Mouse (Mus musculus) left cerebral cortex, adult 18-20 months (tissue): ENCODE data around the gene Ywhab. TPM values are rescaled to one million over a fixed set of nuclear protein-coding genes. Genes with fewer than 3 reads are reported as not detected.

Source experiments
- DNase-seq, 2 experiments: peaks; one replicate each; pipeline ENCODE4 v3.0.0; 2021 to 2022; ENCODE audit warnings: low spot score in 2 of 2, mixed read lengths in 1 of 2
- total RNA-seq, 2 experiments: library from RNA; stranded (reverse); gene quantifications; 2 replicates each; pipeline ENCODE4 v1.2.3; 2021

Ywhab gene
- total RNA-seq, 2 experiments from 2014 or later, result 469 to 487 TPM

DNA sequence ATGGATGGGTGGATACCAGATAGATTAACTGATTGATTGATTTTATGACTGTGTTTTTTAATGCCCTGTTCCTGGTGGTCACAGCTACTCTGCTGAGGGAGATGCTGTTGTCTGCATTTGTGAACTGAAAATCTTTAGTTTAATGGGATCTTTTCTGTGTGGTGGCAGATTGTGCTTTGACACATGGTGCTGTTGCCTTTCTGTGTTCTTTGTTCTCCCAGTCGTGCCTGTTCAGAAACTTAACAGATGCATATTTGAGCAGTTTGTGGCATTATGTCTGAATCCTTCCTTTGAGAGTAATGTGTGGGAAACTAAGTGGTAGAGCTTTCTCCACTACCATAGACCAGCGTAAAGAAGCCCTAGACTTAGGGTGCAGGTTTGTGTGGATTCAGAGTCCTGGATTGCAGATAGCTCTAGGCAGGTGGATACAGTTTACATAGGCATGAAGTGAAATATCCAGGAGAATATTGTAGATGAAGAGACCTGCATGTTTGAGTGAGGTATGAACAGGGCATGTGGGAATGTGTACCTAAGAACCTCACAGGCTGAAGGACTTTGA, 13.3 kb downstream of the Ywhab start:
- DNase-seq, result no peak

GRCm38 (mm10) chr2:164009227-164009626, 14.5 kb downstream of the Ywhab start:
- DNase-seq, result no peak

DNA sequence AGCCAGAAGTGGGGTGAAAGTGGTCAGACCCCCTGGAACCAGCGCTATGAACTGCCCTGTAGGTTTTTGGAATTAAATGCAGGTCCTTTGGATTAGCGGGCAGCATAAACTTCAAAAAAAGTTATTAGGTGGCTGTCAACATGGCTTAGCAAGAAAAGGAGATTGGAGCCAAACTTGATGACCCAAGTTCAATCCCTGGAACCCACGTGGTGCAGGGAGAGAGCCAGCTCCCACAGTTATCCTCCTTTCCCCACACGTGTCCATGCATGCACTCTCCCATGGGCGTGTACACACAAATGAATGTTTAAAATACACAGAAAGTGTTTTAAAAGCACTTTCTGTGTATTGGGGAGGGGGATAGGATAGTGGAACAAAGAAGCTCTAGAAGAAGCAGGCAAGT, 15.7 kb downstream of the Ywhab start:
- DNase-seq, result no peak

GRCm38 (mm10) chr2:164010944-164011343, 16.2 kb downstream of the Ywhab start:
- no peak for DNase-seq

DNA sequence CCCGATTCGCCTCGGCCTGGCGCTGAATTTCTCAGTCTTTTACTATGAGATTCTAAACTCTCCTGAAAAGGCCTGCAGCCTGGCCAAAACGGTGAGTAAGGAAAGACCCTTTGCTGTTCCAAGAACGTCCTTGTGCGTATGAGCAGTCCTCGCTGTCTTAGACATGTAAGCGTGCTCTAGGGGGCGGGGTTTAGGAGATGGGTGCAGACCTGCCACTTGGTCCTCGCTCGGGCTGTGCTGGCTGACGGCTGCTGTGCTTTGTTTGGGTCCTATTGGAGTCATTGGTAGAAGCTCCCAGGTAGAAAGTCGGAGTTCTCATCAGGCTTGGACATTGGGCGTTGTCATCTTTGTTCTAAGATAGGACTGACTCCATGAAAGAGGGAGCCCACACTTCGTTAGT, 20.5 kb downstream of the Ywhab start:
- no peak for DNase-seq

- no peak for DNase-seq
These were observed 24.1 kb downstream of the Ywhab start for GRCm38 (mm10) chr2:164018910-164019309.

- DNase-seq, result no peak
These were observed 25.2 kb downstream of the Ywhab start for GRCm38 (mm10) chr2:164019943-164020342.

DNA sequence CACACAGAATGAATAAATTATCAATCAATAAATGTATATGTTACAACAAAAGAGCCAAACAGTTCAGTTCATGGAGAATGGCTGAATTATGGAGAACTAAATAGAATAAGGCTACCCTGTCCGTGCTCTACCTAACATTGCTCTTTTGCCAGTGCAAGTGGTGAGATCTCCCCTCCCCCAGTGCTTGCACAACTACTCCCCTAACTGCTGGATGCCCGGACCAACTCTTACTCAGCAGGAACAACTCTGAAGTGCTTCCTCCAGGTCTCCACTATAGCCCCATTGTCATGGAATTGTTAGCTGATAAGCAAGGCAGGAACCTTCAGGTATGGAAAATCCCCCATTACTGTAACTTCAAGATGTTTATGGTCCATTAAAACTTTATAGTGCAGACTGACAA, 27.3 kb downstream of the Ywhab start:
- no peak for DNase-seq

DNA sequence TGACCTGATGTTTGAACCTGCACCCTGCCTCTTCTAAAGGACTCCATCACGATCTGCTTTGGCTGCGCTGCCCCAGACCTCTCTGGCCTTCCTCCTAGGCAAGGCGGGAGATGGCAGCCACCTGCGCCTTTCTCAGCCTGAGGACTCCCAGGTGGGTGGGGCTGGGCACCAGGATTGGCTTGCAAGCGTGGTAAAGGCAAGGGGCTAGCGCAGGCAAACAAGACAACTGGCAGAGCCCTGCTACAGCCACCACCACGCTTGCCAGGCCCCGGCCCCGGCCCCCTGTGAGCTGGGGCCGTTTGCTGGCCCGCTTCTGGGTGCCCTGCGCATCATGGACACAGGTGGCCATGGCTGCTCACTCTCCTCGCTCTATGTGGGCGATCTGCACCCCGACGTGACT, 30.4 kb downstream of the Ywhab start, which contains the start of gene Pabpc1l:
TSS of gene Pabpc1l (plus strand) at position 301 of the 400 bp plus-strand sequence.
- no peak for DNase-seq

- no peak for DNase-seq
These were observed 36.4 kb downstream of the Ywhab start for GRCm38 (mm10) chr2:164031147-164031546.

DNA sequence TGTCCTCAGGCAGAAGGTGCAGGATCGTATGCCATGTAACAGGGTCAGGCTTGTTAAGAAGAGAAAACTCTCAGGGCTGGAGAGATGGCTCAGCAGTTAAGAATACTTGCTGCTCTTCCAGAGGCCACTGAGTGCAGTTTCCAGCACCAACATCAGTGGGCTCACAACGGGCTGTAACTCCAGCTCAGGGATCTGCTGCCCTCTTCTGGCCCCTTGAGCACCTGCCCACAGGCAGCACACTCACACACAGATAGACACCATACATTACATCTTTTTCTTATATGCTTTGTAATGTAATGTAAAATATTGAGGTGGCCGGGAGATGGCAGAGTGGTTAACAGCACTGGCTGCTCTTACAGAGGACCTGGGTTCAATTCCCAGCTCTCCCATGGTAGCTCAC, 38.2 kb downstream of the Ywhab start:
- DNase-seq, result no peak

DNA sequence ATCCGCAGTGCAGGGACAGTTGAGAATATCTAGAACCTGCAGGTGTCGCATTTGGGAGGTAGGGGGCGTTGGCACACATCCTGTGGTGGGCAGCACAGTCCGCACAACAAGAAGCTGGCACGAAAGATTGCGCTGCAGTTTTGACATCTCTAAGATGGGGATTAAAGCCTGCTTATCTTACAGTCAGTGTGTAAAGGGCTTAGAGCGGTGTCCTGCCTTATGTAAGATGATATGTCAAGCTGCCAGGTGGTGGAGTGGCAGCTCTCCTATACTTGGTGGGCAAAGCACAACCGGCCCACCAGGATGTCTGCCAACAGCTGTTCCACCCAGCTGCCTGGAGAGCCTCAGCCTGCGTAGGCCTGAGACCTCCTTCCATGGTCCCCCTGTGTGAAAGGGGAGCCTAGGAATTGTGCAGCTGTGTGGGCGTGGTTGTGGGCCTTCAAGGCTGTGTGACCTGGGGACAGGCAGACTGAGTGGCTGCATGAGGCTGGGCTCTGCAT, 41.8 kb downstream of the Ywhab start:
- DNase-seq, result no peak

- DNase-seq, result no peak
These were observed 43.8 kb downstream of the Ywhab start for GRCm38 (mm10) chr2:164038407-164039028.

- DNase-seq, result no peak
These were observed 46.2 kb downstream of the Ywhab start for GRCm38 (mm10) chr2:164040949-164041348.

GRCm38 (mm10) chr2:164041523-164041922, 46.8 kb downstream of the Ywhab start:
- DNase-seq, result no peak

DNA sequence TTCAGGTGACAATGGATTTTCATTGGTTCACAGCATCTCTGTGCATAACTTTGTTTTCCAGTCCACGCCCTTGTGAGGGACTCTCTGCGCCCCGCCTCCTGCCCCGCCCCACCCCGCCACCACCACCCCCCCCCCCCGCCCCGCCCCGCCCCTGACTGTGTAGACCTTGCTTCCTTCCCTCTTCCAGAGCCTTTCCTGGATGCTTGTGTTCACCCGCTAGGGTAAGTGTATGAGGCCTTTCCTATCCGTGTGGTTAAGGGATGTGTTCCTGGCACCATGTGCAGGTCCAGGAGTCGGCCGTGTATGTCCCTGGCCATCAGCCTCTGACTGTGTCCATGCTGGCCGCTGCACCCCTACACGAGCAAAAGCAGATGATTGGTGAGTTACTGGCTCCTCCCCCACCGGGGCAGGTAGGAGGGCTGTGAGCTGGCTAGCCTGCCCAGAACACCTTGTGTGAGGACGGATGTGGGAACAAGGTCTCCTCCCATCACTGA, 52.5 kb downstream of the Ywhab start:
- DNase-seq, result no peak

GRCm38 (mm10) chr2:164053767-164054166, 59.0 kb downstream of the Ywhab start:
- DNase-seq, result peak in 1 of 2 experiments; percentile 12

- DNase-seq, result no peak
These were observed 59.9 kb downstream of the Ywhab start for GRCm38 (mm10) chr2:164054671-164055070.

GRCm38 (mm10) chr2:164059634-164060235, 65.0 kb downstream of the Ywhab start:
- DNase-seq, result no peak
